Mouse (Mus musculus): ENCODE measurements at regions not wholly inside any gene's neighbourhood (a gene's known extent, or its start where the extent isn't known, plus 50 kb on each side); places are given as distances from the start of the nearest gene placed in this dataset.

- no peak for TF ChIP-seq CTCF (IDR thresholded peaks at IDR 0.05; ENCODE audit: low read depth, low read length)
- no peak for TF ChIP-seq POLR2A (IDR thresholded peaks at IDR 0.05; ENCODE audit: extremely low read depth, insufficient read depth, low read length)
These were observed 203.1 kb upstream of the Ptbp2 start for GRCm38 (mm10) chr3:119987245-119987852.

All from liver, adult 2 months (tissue).